Mouse (Mus musculus) limb, embryonic 15.5 days (tissue): ENCODE measurements around the gene Tmc2. TPM values are rescaled to one million over a fixed set of nuclear protein-coding genes. Genes with fewer than 3 reads are reported as not detected.

Source experiments
- polyA plus RNA-seq: library from polyadenylated mRNA; unstranded; fragments of >200 nt; fragmentation: Nextera tagmentation; extraction: Ambion mirVana; gene quantifications from 2 replicates; pipeline ENCODE4 v1.2.1, GENCODE M21; 2015

The Tmc2 gene
- polyA plus RNA-seq, 1 experiment from 2014 or later, result not detected

Other genes starting within 250 kb of the Tmc2 start
- gene Tgm3, start 182.8 kb upstream of the Tmc2 start, polyA plus RNA-seq, result 3.3 TPM in 2 replicates
- gene Tgm6, start 82.8 kb upstream of the Tmc2 start, polyA plus RNA-seq, result 0.12 and 0.17 TPM in 2 replicates
- 535 and 561 TPM in 2 replicates for gene Snrpb, start 15.8 kb upstream of the Tmc2 start, polyA plus RNA-seq
- 252 and 261 TPM in 2 replicates for gene Nop56, start 79.2 kb downstream of the Tmc2 start, polyA plus RNA-seq
- gene Idh3b, start 89.4 kb downstream of the Tmc2 start, polyA plus RNA-seq, result 144 and 154 TPM in 2 replicates
- gene Ebf4, start 100.0 kb downstream of the Tmc2 start, polyA plus RNA-seq, result 2.6 and 2.8 TPM in 2 replicates
- gene Cpxm1, start 202.4 kb downstream of the Tmc2 start, polyA plus RNA-seq, result 145 and 151 TPM in 2 replicates
- gene Gm28372, start 210.0 kb downstream of the Tmc2 start, polyA plus RNA-seq, result not detected in 2 replicates
- 0.37 TPM in 1 of 2 replicates, not detected in the other for gene 1700020A23Rik, start 210.1 kb downstream of the Tmc2 start, polyA plus RNA-seq
- 0.14 and 0.15 TPM in 2 replicates for gene Tmem239, start 211.3 kb downstream of the Tmc2 start, polyA plus RNA-seq
- 94.2 and 106 TPM in 2 replicates for gene Vps16, start 229.1 kb downstream of the Tmc2 start, polyA plus RNA-seq
- gene Pced1a, start 229.5 kb downstream of the Tmc2 start, polyA plus RNA-seq, result 16.2 and 17.2 TPM in 2 replicates